Mouse (Mus musculus): Measurements from ENCODE around the gene Sh2b3. TPM values are rescaled to one million over a fixed set of nuclear protein-coding genes. Genes with fewer than 3 reads are reported as not detected.

The Sh2b3 gene
- polyA plus RNA-seq, 1 experiment from 2014 or later: 17.8 TPM

- no peaks in the 10 kb centered on the region for H3K27me3 ChIP-seq (ENCODE audit: insufficient read depth, low read length)
- no peak overlapping the region for H3K4me2 ChIP-seq (replicated peaks; ENCODE audit: low read depth, low read length)
- H3K4me3 ChIP-seq (ENCODE audit: low read length): no peak overlapping the region
- 92% methylated on average over 6 of the region's 6 CpGs for WGBS
- no peaks in the 10 kb centered on the region for H3K9me3 ChIP-seq (ENCODE audit: low read length)
- no peak overlapping the region for H3K9ac ChIP-seq (replicated peaks; ENCODE audit: low read length)
- peaks cover 10% of the 10 kb centered on the region for H3K36me3 ChIP-seq (ENCODE audit: insufficient read depth, low read length)
- no peak for ATAC-seq (ENCODE audit: low FRiP score, low TSS enrichment)
- H3K4me1 ChIP-seq (ENCODE audit: insufficient read depth, low read length): peaks cover 52% of the 10 kb centered on the region
- no peak overlapping the region for H3K27ac ChIP-seq (ENCODE audit: low read length)
Measured at GRCm38 (mm10) chr5:121831002-121831601, 6.3 kb downstream of the Sh2b3 start.

- ATAC-seq (ENCODE audit: low FRiP score, low TSS enrichment): peak; percentile 18; the same call in 1 of the 2 replicates
- Histone ChIP-seq H3K36me3 (ENCODE audit: insufficient read depth, low read length) (peaks cover 14% of the 10 kb centered on the region), H3K27ac (ENCODE audit: low read length) (no peak overlapping the region), H3K4me2 (replicated peaks; ENCODE audit: low read depth, low read length) (peak overlapping the region; percentile 81), H3K9ac (replicated peaks; ENCODE audit: low read length) (peak overlapping the region; percentile 51), H3K4me1 (ENCODE audit: insufficient read depth, low read length) (peaks cover 32% of the 10 kb centered on the region), H3K9me3 (ENCODE audit: low read length) (no peaks in the 10 kb centered on the region), H3K27me3 (ENCODE audit: insufficient read depth, low read length) (no peaks in the 10 kb centered on the region), H3K4me3 (ENCODE audit: low read length) (peak overlapping the region; percentile 46)
- 9% methylated on average over 76 of the region's 82 CpGs for WGBS
Measured at GRCm38 (mm10) chr5:121828491-121829432, 8.7 kb downstream of the Sh2b3 start.

- H3K9ac ChIP-seq (replicated peaks; ENCODE audit: low read length): no peak overlapping the region
- H3K4me2 ChIP-seq (replicated peaks; ENCODE audit: low read depth, low read length): no peak overlapping the region
- no peaks in the 10 kb centered on the region for H3K9me3 ChIP-seq (ENCODE audit: low read length)
- peaks cover 26% of the 10 kb centered on the region for H3K4me1 ChIP-seq (ENCODE audit: insufficient read depth, low read length)
- no peak overlapping the region for H3K27ac ChIP-seq (ENCODE audit: low read length)
- ATAC-seq (ENCODE audit: low FRiP score, low TSS enrichment): no peak
- no peak overlapping the region for H3K4me3 ChIP-seq (ENCODE audit: low read length)
- 84% methylated on average over 4 of the region's 4 CpGs for WGBS
- peaks cover 14% of the 10 kb centered on the region for H3K36me3 ChIP-seq (ENCODE audit: insufficient read depth, low read length)
- H3K27me3 ChIP-seq (ENCODE audit: insufficient read depth, low read length): no peaks in the 10 kb centered on the region
Measured at GRCm38 (mm10) chr5:121827876-121828275, 9.6 kb downstream of the Sh2b3 start.

GRCm38 (mm10) chr5:121825606-121826005, 11.8 kb downstream of the Sh2b3 start:
- WGBS: 90% methylated on average over 3 of the region's 3 CpGs
- Histone ChIP-seq H3K4me3 (ENCODE audit: low read length) (no peak overlapping the region), H3K4me1 (ENCODE audit: insufficient read depth, low read length) (peaks cover 15% of the 10 kb centered on the region; the same call in 1 of the 2 replicates), H3K9me3 (ENCODE audit: low read length) (no peaks in the 10 kb centered on the region), H3K4me2 (replicated peaks; ENCODE audit: low read depth, low read length) (no peak overlapping the region), H3K36me3 (ENCODE audit: insufficient read depth, low read length) (peaks cover 23% of the 10 kb centered on the region), H3K27ac (ENCODE audit: low read length) (no peak overlapping the region), H3K27me3 (ENCODE audit: insufficient read depth, low read length) (no peaks in the 10 kb centered on the region), H3K9ac (replicated peaks; ENCODE audit: low read length) (no peak overlapping the region)
- no peak for ATAC-seq (ENCODE audit: low FRiP score, low TSS enrichment)

- no peaks in the 10 kb centered on the region for H3K27me3 ChIP-seq (ENCODE audit: insufficient read depth, low read length)
- peaks cover 13% of the 10 kb centered on the region; the same call in 1 of the 2 replicates for H3K4me1 ChIP-seq (ENCODE audit: insufficient read depth, low read length)
- peak overlapping the region; percentile 77 for H3K27ac ChIP-seq (ENCODE audit: low read length)
- WGBS: 46% methylated on average over 4 of the region's 4 CpGs
- H3K9me3 ChIP-seq (ENCODE audit: low read length): no peaks in the 10 kb centered on the region
- no peak overlapping the region for H3K4me2 ChIP-seq (replicated peaks; ENCODE audit: low read depth, low read length)
- 0 out of 2 replicates have a peak overlapping the region, but pooled peaks have one; percentile 12 for H3K9ac ChIP-seq (replicated peaks; ENCODE audit: low read length)
- H3K36me3 ChIP-seq (ENCODE audit: insufficient read depth, low read length): peaks cover 27% of the 10 kb centered on the region
- peak; percentile 33 for ATAC-seq (ENCODE audit: low FRiP score, low TSS enrichment)
- H3K4me3 ChIP-seq (ENCODE audit: low read length): no peak overlapping the region
Measured at GRCm38 (mm10) chr5:121824121-121824520, 13.3 kb downstream of the Sh2b3 start.

GRCm38 (mm10) chr5:121823668-121824067, 13.8 kb downstream of the Sh2b3 start:
- no peak overlapping the region for H3K4me3 ChIP-seq (ENCODE audit: low read length)
- H3K27ac ChIP-seq (ENCODE audit: low read length): no peak overlapping the region
- H3K9me3 ChIP-seq (ENCODE audit: low read length): no peaks in the 10 kb centered on the region
- ATAC-seq (ENCODE audit: low FRiP score, low TSS enrichment): no peak
- H3K4me2 ChIP-seq (replicated peaks; ENCODE audit: low read depth, low read length): no peak overlapping the region
- H3K4me1 ChIP-seq (ENCODE audit: insufficient read depth, low read length): peaks cover 8% of the 10 kb centered on the region; the same call in 1 of the 2 replicates
- 100% methylated on average over 1 of the region's 1 CpGs for WGBS
- no peak overlapping the region for H3K9ac ChIP-seq (replicated peaks; ENCODE audit: low read length)
- peaks cover 32% of the 10 kb centered on the region for H3K36me3 ChIP-seq (ENCODE audit: insufficient read depth, low read length)
- H3K27me3 ChIP-seq (ENCODE audit: insufficient read depth, low read length): no peaks in the 10 kb centered on the region

GRCm38 (mm10) chr5:121822786-121823505, 14.5 kb downstream of the Sh2b3 start:
- Histone ChIP-seq H3K27me3 (ENCODE audit: insufficient read depth, low read length) (no peaks in the 10 kb centered on the region), H3K4me3 (ENCODE audit: low read length) (no peak overlapping the region), H3K9ac (replicated peaks; ENCODE audit: low read length) (no peak overlapping the region), H3K9me3 (ENCODE audit: low read length) (no peaks in the 10 kb centered on the region), H3K4me2 (replicated peaks; ENCODE audit: low read depth, low read length) (no peak overlapping the region), H3K36me3 (ENCODE audit: insufficient read depth, low read length) (peaks cover 32% of the 10 kb centered on the region), H3K4me1 (ENCODE audit: insufficient read depth, low read length) (0 out of 2 replicates have a peak, but pooled peaks cover 3% of the 10 kb centered on the region), H3K27ac (ENCODE audit: low read length) (no peak overlapping the region)
- ATAC-seq (ENCODE audit: low FRiP score, low TSS enrichment): no peak
- WGBS: 64% methylated on average over 7 of the region's 7 CpGs

GRCm38 (mm10) chr5:121821552-121821951, 15.9 kb downstream of the Sh2b3 start:
- WGBS: 73% methylated on average over 5 of the region's 5 CpGs
- no peak overlapping the region for H3K4me3 ChIP-seq (ENCODE audit: low read length)
- H3K27ac ChIP-seq (ENCODE audit: low read length): no peak overlapping the region
- H3K9ac ChIP-seq (replicated peaks; ENCODE audit: low read length): no peak overlapping the region
- no peaks in the 10 kb centered on the region for H3K9me3 ChIP-seq (ENCODE audit: low read length)
- H3K4me2 ChIP-seq (replicated peaks; ENCODE audit: low read depth, low read length): no peak overlapping the region
- 0 out of 2 replicates have a peak, but pooled peaks cover 3% of the 10 kb centered on the region for H3K4me1 ChIP-seq (ENCODE audit: insufficient read depth, low read length)
- no peak for ATAC-seq (ENCODE audit: low FRiP score, low TSS enrichment)
- peaks cover 43% of the 10 kb centered on the region for H3K36me3 ChIP-seq (ENCODE audit: insufficient read depth, low read length)
- no peaks in the 10 kb centered on the region for H3K27me3 ChIP-seq (ENCODE audit: insufficient read depth, low read length)

- H3K27me3 ChIP-seq (ENCODE audit: insufficient read depth, low read length): no peaks in the 10 kb centered on the region
- H3K36me3 ChIP-seq (ENCODE audit: insufficient read depth, low read length): peaks cover 47% of the 10 kb centered on the region
- H3K9ac ChIP-seq (replicated peaks; ENCODE audit: low read length): no peak overlapping the region
- ATAC-seq (ENCODE audit: low FRiP score, low TSS enrichment): no peak
- H3K9me3 ChIP-seq (ENCODE audit: low read length): no peaks in the 10 kb centered on the region
- no peak overlapping the region for H3K4me2 ChIP-seq (replicated peaks; ENCODE audit: low read depth, low read length)
- H3K4me1 ChIP-seq (ENCODE audit: insufficient read depth, low read length): 0 out of 2 replicates have a peak, but pooled peaks cover 3% of the 10 kb centered on the region
- H3K27ac ChIP-seq (ENCODE audit: low read length): no peak overlapping the region
- WGBS: 82% methylated on average over 5 of the region's 5 CpGs
- H3K4me3 ChIP-seq (ENCODE audit: low read length): no peak overlapping the region
Measured at GRCm38 (mm10) chr5:121821116-121821515, 16.3 kb downstream of the Sh2b3 start.

Data from kidney, embryonic 16.5 days (tissue).